Mouse (Mus musculus): ENCODE measurements around the gene Lrrc52. TPM values are rescaled to one million over a fixed set of nuclear protein-coding genes. Genes with fewer than 3 reads are reported as not detected.

The Lrrc52 gene
- total RNA-seq, 2 experiments from 2014 or later, result 2.6 to 3.2 TPM

DNA sequence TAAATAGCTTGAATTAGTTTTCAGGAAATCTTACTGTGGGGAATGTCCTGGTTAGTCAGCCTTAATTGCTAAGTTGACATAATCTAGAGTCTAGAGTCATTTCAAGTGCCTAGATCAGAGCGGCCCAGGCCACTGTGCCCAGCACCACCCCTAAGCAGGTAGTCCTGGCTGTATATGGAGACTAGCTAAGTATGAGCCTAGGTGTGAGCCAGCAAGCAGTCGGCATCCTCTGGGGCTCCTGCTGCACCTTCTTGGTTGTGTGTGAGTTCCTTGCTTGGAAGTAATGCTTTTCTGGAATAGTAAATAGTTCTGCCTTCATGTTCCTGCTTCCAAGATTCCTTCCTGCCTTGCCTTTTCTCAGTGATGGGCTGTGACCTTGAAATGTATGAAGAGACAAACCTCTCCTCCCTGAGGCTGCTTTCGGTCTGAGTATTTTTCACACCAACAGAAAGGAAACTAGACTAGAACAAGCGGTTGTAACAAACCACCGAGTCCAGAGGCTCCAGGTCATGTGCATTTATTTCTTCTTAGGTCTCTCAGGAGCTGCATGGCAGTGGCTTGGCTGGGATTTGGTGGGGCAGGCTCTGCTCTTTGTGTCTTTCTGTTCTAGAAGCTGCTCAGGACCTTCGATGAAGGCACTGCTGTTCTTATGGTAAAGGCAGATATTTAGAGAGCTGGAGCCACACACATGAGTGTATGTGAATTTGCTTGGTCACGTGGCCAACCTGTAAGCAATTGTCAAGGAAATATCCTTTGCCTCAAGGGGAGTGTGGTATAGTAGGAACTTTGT is 30.2 kb downstream of the Lrrc52 start:
- no peak for DNase-seq

DNA sequence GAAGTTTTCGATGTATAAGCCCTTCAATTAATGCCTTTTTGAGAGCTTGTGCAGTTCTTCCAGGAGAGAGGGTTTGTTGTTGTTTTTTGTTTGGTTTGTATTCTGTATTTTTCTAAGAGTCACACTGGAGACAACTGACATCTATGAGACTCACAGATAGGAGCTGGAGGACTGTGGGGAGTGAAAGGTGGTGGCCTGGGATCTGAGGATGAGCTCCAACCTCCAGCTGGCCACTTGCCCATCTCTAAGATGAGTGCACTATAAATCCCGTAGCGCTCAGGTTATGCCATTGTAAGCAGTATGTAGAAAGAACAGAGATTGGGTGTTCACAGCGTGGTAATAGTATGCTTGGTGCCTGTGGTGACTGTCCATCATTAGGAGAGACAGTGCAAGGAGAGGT is 31.6 kb downstream of the Lrrc52 start:
- DNase-seq, result no peak

DNA sequence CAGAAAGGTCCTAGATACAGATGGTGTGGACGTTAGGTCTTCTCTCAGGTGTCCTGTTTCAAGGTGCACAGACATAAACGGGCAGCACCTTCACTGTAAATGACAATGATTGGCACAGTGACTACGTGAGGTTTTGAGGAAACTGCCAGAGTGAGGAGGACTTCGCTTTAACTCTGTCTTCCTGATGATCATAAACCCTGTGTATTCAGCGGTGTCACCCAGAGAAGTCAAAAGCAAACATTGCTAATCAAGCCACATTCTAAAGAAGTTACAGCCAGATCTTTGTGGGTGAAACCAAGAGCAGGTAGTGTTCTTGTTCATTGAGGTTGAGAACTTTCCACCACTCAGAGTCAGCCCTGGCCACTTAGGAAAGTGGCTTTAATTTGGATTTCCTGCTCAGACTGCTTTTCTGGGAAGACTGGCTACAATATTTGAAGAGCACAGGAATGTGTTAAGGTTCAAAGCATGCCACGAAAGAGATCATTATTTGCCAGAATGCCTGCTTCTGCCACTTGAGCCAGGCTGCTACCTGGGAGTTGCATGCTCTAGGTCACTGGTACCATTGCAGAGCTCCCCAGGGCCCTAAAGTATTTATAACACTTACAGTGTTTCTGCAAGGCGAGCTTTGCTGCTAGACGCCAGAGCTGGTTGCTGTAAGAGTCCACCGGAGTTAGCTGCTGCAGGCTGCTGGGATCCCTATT is 35.5 kb downstream of the Lrrc52 start:
- DNase-seq, result no peak

DNA sequence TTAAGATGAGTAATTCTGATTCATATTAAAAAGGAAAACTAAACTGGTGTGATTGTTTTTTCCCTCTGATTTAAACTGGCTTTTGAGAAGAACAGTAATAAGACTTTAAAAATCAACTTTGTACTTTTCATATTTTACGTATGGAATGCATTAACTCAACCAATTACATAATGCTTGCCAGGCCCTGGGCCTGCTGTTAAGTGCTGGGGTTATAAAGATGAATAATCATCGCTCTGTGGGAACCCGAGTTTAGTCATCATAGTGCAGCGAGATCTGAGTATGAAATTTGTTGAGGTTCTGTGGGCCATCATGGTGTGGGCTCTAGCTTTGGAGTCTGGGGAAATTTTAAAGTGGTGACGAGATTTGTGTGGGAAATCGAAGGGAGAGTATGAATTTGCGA is 39.9 kb downstream of the Lrrc52 start:
- DNase-seq, result no peak

DNA sequence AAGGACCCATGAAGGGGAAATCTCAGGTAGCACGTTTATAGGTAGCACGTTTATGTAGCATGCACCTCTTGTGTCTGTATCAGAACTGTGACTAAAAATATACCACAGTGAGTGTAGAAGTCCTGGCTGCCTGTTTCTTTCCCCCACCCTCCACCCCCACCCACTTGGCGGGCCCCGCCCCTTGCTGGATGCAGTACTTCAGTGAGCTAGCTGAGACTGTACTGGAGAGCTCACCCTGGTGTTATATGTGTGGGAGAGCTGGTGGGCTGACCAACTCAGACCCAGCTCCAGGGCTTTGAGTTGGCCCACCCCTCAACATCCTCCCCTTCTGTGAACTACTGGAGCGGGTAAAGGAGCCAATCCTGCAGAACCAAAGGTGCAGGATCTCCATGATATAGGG is 41.0 kb downstream of the Lrrc52 start:
- DNase-seq, result peak; percentile 29 to 31

DNA sequence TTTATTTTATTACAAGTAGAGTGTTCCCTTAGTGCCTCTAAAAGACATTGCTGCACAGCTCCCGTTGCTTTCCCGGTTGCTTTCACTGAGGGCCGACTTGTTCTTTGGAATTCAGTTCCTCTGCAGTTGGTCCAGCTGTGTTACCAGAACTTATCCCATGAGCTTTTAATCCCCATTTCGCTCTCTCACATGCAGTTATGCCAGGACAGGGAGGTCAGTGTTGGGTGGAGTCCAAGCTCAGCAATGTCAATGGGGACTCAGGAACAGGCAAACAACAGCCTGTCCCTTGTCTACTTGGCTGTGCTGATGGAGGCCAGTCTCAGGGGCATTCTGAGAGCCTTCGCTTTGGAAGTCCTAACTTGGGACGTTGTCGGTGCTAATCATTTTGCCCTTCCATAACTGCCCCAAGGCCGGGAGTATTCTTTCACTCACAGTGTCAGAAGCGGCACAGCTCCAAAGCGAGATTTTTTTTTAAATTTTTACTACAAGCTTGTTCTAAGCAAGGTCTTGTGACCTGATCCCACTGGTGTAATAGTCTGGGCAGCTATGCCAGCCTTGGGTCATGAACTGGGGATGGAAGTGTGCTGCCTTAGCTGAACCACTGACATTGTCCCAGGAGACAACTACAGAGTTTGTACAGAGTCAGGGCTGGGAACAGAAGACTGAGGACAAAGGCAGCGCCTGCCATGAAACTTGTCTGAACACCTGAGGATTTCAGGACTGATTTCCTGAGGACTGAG is 43.9 kb downstream of the Lrrc52 start:
- DNase-seq, result peak; percentile 77 to 84

DNA sequence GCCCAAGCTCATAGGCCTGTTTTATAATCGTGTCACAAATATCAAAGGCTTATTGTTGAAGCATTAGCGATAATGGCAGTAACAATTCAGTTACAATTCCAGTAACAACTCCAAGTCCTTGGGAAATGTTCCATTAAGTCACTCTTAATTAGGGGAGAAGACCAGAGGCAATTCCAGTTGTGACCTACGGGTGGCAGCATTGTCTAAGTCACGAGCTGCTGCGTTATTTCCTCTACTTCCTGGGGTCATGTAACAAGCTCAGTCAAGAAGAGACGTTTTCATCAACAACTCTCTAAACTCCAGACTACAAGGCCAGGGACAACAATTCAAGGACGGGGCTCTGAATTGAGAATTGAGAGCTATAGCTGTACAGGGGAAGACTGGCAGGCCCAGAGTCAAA is 51.7 kb downstream of the Lrrc52 start:
- peak; percentile 63 to 88 for DNase-seq

DNA sequence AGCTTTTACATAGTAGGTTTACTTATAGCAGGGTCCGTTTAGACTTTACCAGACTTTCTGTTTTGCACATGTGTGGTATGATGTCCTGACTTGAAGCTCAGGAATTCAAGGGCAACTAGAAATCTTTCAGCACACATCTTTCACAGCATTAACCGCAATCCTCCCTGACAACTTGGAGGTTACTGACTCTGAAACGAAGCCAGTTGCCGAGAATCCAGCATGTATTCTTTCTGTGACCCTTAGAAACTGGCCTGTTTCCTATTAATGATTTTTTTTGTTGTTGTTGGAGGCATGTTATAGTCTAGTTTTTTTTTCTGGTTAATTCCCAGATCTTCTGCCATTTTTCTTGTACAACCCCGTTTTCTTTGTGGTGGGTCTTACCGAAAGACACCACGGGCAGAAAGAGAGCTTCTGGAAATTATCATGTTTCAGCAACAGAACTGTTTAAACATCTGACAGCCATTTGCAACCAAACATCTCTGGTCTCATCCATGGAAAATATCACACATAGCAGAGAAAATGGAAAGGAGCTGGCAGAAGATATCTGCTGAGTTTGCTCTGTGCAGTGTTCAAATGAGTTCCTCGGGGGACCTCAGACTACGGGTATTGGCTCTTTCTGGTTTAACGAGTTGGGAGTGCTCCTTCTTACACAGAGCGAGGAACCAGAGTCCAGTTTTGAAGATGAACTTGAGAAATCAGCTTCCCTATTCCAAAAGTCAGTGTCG is 54.4 kb downstream of the Lrrc52 start:
- no peak for DNase-seq

DNA sequence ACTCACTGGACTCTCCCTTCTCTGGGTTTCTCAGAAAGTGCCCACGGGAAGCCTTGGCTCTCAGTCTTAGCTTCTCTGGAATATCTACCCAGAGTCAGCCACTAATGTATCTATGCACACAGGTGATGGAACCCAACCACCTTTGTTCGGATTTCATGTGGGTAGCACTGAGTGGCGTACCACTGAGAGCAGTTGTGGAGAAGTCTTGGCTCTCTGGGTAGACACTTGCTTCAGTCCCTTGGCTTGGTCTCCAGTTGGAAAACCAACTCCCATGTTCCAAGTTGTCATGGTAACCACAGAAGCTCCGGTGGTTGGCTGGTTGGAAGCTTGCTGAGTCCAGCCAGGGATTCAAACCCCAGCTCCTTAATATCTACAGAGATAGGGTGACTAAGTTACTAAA is 57.0 kb downstream of the Lrrc52 start:
- DNase-seq, result no peak

DNA sequence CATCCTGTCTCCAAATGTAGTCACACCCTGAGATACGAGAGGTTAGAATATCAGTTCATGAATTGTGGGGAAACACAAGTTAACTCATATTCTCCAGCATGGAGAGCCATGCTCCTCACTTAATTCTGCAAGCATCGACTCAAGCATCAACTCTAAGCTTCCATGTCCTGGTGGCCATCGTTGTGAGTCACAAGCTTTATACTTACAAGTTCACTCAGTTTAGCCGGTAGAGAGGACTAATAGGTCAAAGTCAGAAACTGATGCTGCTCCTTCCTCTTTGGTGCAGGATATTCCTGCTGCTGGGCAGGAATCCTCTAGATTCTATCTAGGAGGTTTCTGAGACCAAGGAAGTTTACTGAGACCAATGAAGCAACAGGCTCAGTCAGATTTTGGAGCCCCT is 61.3 kb downstream of the Lrrc52 start:
- DNase-seq, result no peak

Other genes with a start within 250 kb of the Lrrc52 start
- gene Uck2, start 181.5 kb downstream of the Lrrc52 start, total RNA-seq (2021), result 10 to 100 TPM; 41.8 to 43.8 TPM
- 10 to 100 TPM; 83.6 to 99.6 TPM for gene Tmco1, start 158.4 kb downstream of the Lrrc52 start, total RNA-seq (2021)
- 10 to 100 TPM; 17.8 to 20.8 TPM for gene Aldh9a1, start 116.8 kb downstream of the Lrrc52 start, total RNA-seq (2021)
- 100 to 1,000 TPM; 301 to 305 TPM for gene Mgst3, start 72.9 kb downstream of the Lrrc52 start, total RNA-seq (2021)
- gene Rxrg, start 131.6 kb upstream of the Lrrc52 start, total RNA-seq (2021), result 10 to 100 TPM; 69.1 to 81.9 TPM
- gene Lmx1a, start 222.5 kb upstream of the Lrrc52 start, total RNA-seq (2021), result not detected